ENCODE assay signal across 8 mouse cellular contexts in genomic region chr7:6730801-6731200, GRCm38 (mm10). TPM values are rescaled to one million over a fixed set of nuclear protein-coding genes. Genes with fewer than 3 reads are reported as not detected.
A peak's percentile ranks its signal among the peaks of the same experiment; 100 is the strongest.
DNase-seq lines count a peak whose midpoint lies in the region; ATAC-seq and TF ChIP-seq lines count a peak whose summit lies in the region.

No protein-coding gene starts in this region.

- 46% methylated on average over 15 of the region's 15 CpGs for WGBS in hindbrain, postnatal 0 days

- H3K4me1 ChIP-seq in hindbrain, postnatal 0 days (ENCODE audit: insufficient read depth, low read length) = no peaks in the 10 kb centered on the region

- ATAC-seq in hindbrain, postnatal 0 days = no peak
- no peak for ATAC-seq in megakaryocyte progenitor cell, adult 5-6 weeks (replicated peaks; ENCODE audit: poor library complexity)

- H3K27me3 ChIP-seq in hindbrain, postnatal 0 days (ENCODE audit: insufficient read depth, low read length) = no peaks in the 10 kb centered on the region
- no peaks in the 10 kb centered on the region for H3K27me3 ChIP-seq in myocyte (ENCODE audit: control insufficient read depth, insufficient read depth, insufficient read length)

- H3K9ac ChIP-seq in hindbrain, postnatal 0 days (replicated peaks; ENCODE audit: low read length) = peak overlapping the region; percentile 76

- no peak for TF ChIP-seq CTCF in hindbrain, postnatal 0 days (IDR thresholded peaks at IDR 0.05; ENCODE audit: low read depth)

- peak overlapping the region; percentile 15 for H3ac ChIP-seq in myocyte (ENCODE audit: control insufficient read depth, insufficient read length)

- TF ChIP-seq POLR2A in myocyte (IDR thresholded peaks at IDR 0.05; ENCODE audit: insufficient read length, low read depth) = no peak

- 0 out of 2 replicates have a peak, but pooled peaks cover 5% of the 10 kb centered on the region for H3K9me3 ChIP-seq in hindbrain, postnatal 0 days (ENCODE audit: low read length)

- H3K79me2 ChIP-seq in myocyte (ENCODE audit: control insufficient read depth, insufficient read depth) = peaks cover 27% of the 10 kb centered on the region

- peak; percentile 6 for DNase-seq in adrenal gland, postnatal 10 days
- no peak for DNase-seq in adrenal gland, adult 8-10 months
- DNase-seq in right cerebral cortex, postnatal 25 days = peak; percentile 22
- DNase-seq in right cerebral cortex, postnatal 36 days (ENCODE audit: low spot score in 2 of 2) = no peak
- DNase-seq in hindbrain, postnatal 0 days (ENCODE audit: low spot score) = peak; percentile 59
- DNase-seq in urinary bladder, adult 18-20 months (ENCODE audit: low spot score in 2 of 2) = no peak

- no peaks in the 10 kb centered on the region for H3K36me3 ChIP-seq in hindbrain, postnatal 0 days (ENCODE audit: insufficient read depth, low read length)
- peaks cover 5% of the 10 kb centered on the region for H3K36me3 ChIP-seq in myocyte (ENCODE audit: control insufficient read depth, insufficient read depth)

- H3K27ac ChIP-seq in hindbrain, postnatal 0 days = peak overlapping the region; percentile 94

- peak overlapping the region; percentile 53 for H3K4me2 ChIP-seq in hindbrain, postnatal 0 days (ENCODE audit: low read depth, low read length)
- H3K4me2 ChIP-seq in myocyte (ENCODE audit: low read depth) = peak overlapping the region; percentile 74

- peak overlapping the region; percentile 60 for H3K4me3 ChIP-seq in hindbrain, postnatal 0 days (ENCODE audit: low read length)
- H3K4me3 ChIP-seq in myocyte = peak overlapping the region; percentile 74

TF ChIP-seq in myocyte, 11 proteins besides CTCF, POLR2A, EP300 and RAD21:
- TF ChIP-seq CEBPB (IDR thresholded peaks at IDR 0.05; ENCODE audit: insufficient read depth, poor library complexity, severe bottlenecking) = no peak
- no peak for TF ChIP-seq REST (IDR thresholded peaks at IDR 0.05; ENCODE audit: insufficient read depth, insufficient read length)
- TF ChIP-seq USF1 (IDR thresholded peaks at IDR 0.05; ENCODE audit: low read depth) = no peak
- TF ChIP-seq SRF (IDR thresholded peaks at IDR 0.05; ENCODE audit: control insufficient read depth, insufficient read length, low read depth) = no peak
- TF ChIP-seq TCF3 (IDR thresholded peaks at IDR 0.05; ENCODE audit: insufficient read length, low read depth) = no peak
- no peak for TF ChIP-seq POLR2AphosphoS2 (IDR thresholded peaks at IDR 0.05; ENCODE audit: insufficient read length, low read depth)
- no peak for TF ChIP-seq E2F4 (IDR thresholded peaks at IDR 0.05; ENCODE audit: insufficient read depth)
- no peak for TF ChIP-seq MYOD1 (IDR thresholded peaks at IDR 0.05; ENCODE audit: control insufficient read depth in 1 of 3, insufficient read length in 2 of 3, low read depth in 2 of 3)
- no peak for TF ChIP-seq MYOG (IDR thresholded peaks at IDR 0.05; ENCODE audit: control insufficient read depth in 1 of 3, insufficient read depth in 1 of 3, insufficient read length in 2 of 3, low read depth in 2 of 3)

RNA-seq across cellular contexts. Expression of gene Usp29, which starts 0.4 kb away (rescaled TPM):
- 1 to 10 TPM; 2.8 to 4.0 TPM for total RNA-seq in adrenal gland, postnatal 10 days (2021)
- total RNA-seq in adrenal gland, adult 8-10 months (2022) = 1 to 10 TPM; 1.6 to 2.0 (median 1.8) TPM
- 67.4 and 69.2 TPM in 2 replicates for total RNA-seq in hindbrain, postnatal 0 days (2014; rRNA removed)
- polyA plus RNA-seq in hindbrain, postnatal 0 days (2015; fragmentation: Nextera tagmentation; extraction: Ambion mirVana) = 30.4 and 32.1 TPM in 2 replicates
- polyA plus RNA-seq in myocyte (2012; fragmentation: generic; extraction: Trizol) = 1.1 TPM
- not detected in 2 replicates for total RNA-seq in megakaryocyte progenitor cell, adult 5-6 weeks (2015)
- not detected in 2 replicates for total RNA-seq in megakaryocyte progenitor cell, adult 5-6 weeks (2017)

RNA-seq across cellular contexts. Expression of gene Peg3, which starts 0.6 kb away (rescaled TPM):
- total RNA-seq in adrenal gland, postnatal 10 days (2021) = 100 to 1,000 TPM in 1 of 2 experiments, 10 to 100 TPM in 1; 97.3 to 102 TPM
- total RNA-seq in adrenal gland, adult 8-10 months (2022) = 10 to 100 TPM; 34.9 to 51.0 (median 38.2) TPM
- 122 and 132 TPM in 2 replicates for total RNA-seq in hindbrain, postnatal 0 days (2014; rRNA removed)
- 67.6 and 75.5 TPM in 2 replicates for polyA plus RNA-seq in hindbrain, postnatal 0 days (2015; fragmentation: Nextera tagmentation; extraction: Ambion mirVana)
- 39.2 TPM for polyA plus RNA-seq in myocyte (2012; fragmentation: generic; extraction: Trizol)
- not detected in 2 replicates for total RNA-seq in megakaryocyte progenitor cell, adult 5-6 weeks (2015)
- not detected in 2 replicates for total RNA-seq in megakaryocyte progenitor cell, adult 5-6 weeks (2017)

RNA-seq across cellular contexts. Expression of gene Zim1, which starts 34.6 kb away (rescaled TPM):
- total RNA-seq in adrenal gland, postnatal 10 days (2021) = 10 to 100 TPM; 28.9 to 33.8 TPM
- 1 to 10 TPM; 2.5 to 4.0 (median 3.0) TPM for total RNA-seq in adrenal gland, adult 8-10 months (2022)
- total RNA-seq in hindbrain, postnatal 0 days (2014; rRNA removed) = 26.2 and 30.8 TPM in 2 replicates
- polyA plus RNA-seq in hindbrain, postnatal 0 days (2015; fragmentation: Nextera tagmentation; extraction: Ambion mirVana) = 4.2 and 6.3 TPM in 2 replicates
- 2.0 TPM for polyA plus RNA-seq in myocyte (2012; fragmentation: generic; extraction: Trizol)
- total RNA-seq in megakaryocyte progenitor cell, adult 5-6 weeks (2015) = not detected in 2 replicates
- total RNA-seq in megakaryocyte progenitor cell, adult 5-6 weeks (2017) = not detected in 2 replicates

Comparison
In these comparisons a context has a peak if more than half of its experiments do, and no peak if none do; other contexts are left out.
1. DNase-seq: peak in adrenal gland, postnatal 10 days (single experiment), right cerebral cortex, postnatal 25 days (single experiment) and hindbrain, postnatal 0 days (single experiment); none in adrenal gland, adult 8-10 months (single experiment), right cerebral cortex, postnatal 36 days (0 of 2) and urinary bladder, adult 18-20 months (0 of 2).
2. RNA of gene Usp29, which starts 0.4 kb away (total RNA-seq): 67.4 to 69.2 TPM in hindbrain, postnatal 0 days; 2.8 to 4.0 TPM in adrenal gland, postnatal 10 days, 1.6 to 2.0 TPM in adrenal gland, adult 8-10 months and not detected in megakaryocyte progenitor cell, adult 5-6 weeks; every median in the first group is over 10 times any median in the second.
3. RNA of gene Peg3, which starts 0.6 kb away (total RNA-seq): 122 to 132 TPM in hindbrain, postnatal 0 days, 97.3 to 102 TPM in adrenal gland, postnatal 10 days and 34.9 to 51.0 TPM in adrenal gland, adult 8-10 months; not detected in megakaryocyte progenitor cell, adult 5-6 weeks; every median in the first group is over 10 times any median in the second.